Mouse (Mus musculus): ENCODE measurements at regions not wholly inside any gene's neighbourhood (a gene's known extent, or its start where the extent isn't known, plus 50 kb on each side); places are given as distances from the start of the nearest gene placed in this dataset.

DNA sequence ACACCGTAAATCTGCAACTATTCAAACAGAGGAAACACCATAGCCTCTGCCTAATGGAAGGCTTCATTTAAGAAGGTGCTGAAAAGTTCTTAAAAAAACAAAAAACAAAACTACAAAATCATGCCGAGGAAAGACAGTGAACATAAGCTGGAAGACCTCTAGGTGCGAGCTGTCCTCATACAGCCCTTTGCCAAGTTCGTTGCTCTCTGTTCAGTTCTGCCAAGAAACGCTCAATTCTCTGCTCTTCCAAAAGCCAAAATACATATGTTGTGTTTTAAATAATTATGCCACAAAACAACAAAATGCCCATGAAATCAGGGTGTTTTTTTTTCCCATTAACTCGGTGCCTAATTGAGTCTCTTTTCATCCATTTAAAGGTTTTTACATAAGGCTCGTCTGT lies 134.8 kb upstream of the Gbe1 start:
- TF ChIP-seq CTCF (IDR thresholded peaks at IDR 0.05; ENCODE audit: borderline replicate concordance, insufficient read depth, low read depth, low read length) (no peak), POLR2A (IDR thresholded peaks at IDR 0.05; ENCODE audit: borderline replicate concordance, insufficient read depth, low read length) (no peak)
